Mouse (Mus musculus): ENCODE measurements around the gene Lig4. TPM values are rescaled to one million over a fixed set of nuclear protein-coding genes. Genes with fewer than 3 reads are reported as not detected.

Lig4 gene
- polyA plus RNA-seq, 1 experiment from 2014 or later: 2.8 TPM

- no peak overlapping the region for H3K4me2 ChIP-seq (replicated peaks; ENCODE audit: low read depth)
- H3K4me3 ChIP-seq (ENCODE audit: low read depth, low read length): no peak overlapping the region
- H3K27me3 ChIP-seq (ENCODE audit: control insufficient read depth, insufficient read depth, low read length): no peaks in the 10 kb centered on the region
- H3K4me1 ChIP-seq (replicated peaks; ENCODE audit: control insufficient read depth, insufficient read depth): no peaks in the 10 kb centered on the region
- TF ChIP-seq CTCF (IDR thresholded peaks at IDR 0.05; ENCODE audit: low read depth): no peak
- no peak for TF ChIP-seq EP300 (optimal IDR thresholded peaks at IDR 0.05)
- no peak overlapping the region for H3K27ac ChIP-seq (replicated peaks)
- WGBS: 51% methylated on average over 10 of the region's 10 CpGs
- DNase-seq (ENCODE audit: low spot score): no peak
- H3K9me3 ChIP-seq (ENCODE audit: control insufficient read depth, low read length): no peaks in the 10 kb centered on the region
- H3K9ac ChIP-seq (ENCODE audit: low read length): no peak overlapping the region
- ATAC-seq (ENCODE audit: low FRiP score, low TSS enrichment): no peak
- H3K36me3 ChIP-seq (ENCODE audit: control insufficient read depth, insufficient read depth, low read length): no peaks in the 10 kb centered on the region
Observed at GRCm38 (mm10) chr8:9949134-9949890, 28.2 kb downstream of the Lig4 start.

- WGBS: 64% methylated on average over 7 of the region's 7 CpGs
- Histone ChIP-seq H3K36me3 (ENCODE audit: control insufficient read depth, insufficient read depth, low read length) (no peaks in the 10 kb centered on the region), H3K27ac (replicated peaks) (0 out of 2 replicates have a peak overlapping the region, but pooled peaks have one; percentile 14), H3K27me3 (ENCODE audit: control insufficient read depth, insufficient read depth, low read length) (no peaks in the 10 kb centered on the region), H3K9ac (ENCODE audit: low read length) (no peak overlapping the region), H3K9me3 (ENCODE audit: control insufficient read depth, low read length) (no peaks in the 10 kb centered on the region), H3K4me1 (replicated peaks; ENCODE audit: control insufficient read depth, insufficient read depth) (no peaks in the 10 kb centered on the region), H3K4me3 (ENCODE audit: low read depth, low read length) (no peak overlapping the region), H3K4me2 (replicated peaks; ENCODE audit: low read depth) (no peak overlapping the region)
- ATAC-seq (ENCODE audit: low FRiP score, low TSS enrichment): no peak
- no peak for DNase-seq (ENCODE audit: low spot score)
- TF ChIP-seq EP300 (optimal IDR thresholded peaks at IDR 0.05) (no peak), CTCF (IDR thresholded peaks at IDR 0.05; ENCODE audit: low read depth) (no peak)
Observed at GRCm38 (mm10) chr8:9935574-9935973, 41.9 kb downstream of the Lig4 start.

GRCm38 (mm10) chr8:9934891-9935565 is 42.5 kb downstream of the Lig4 start:
- DNase-seq (ENCODE audit: low spot score) (peak; percentile 74), ATAC-seq (ENCODE audit: low FRiP score, low TSS enrichment) (peak; percentile 100)
- Histone ChIP-seq H3K4me2 (replicated peaks; ENCODE audit: low read depth) (no peak overlapping the region), H3K9me3 (ENCODE audit: control insufficient read depth, low read length) (no peaks in the 10 kb centered on the region), H3K36me3 (ENCODE audit: control insufficient read depth, insufficient read depth, low read length) (no peaks in the 10 kb centered on the region), H3K4me1 (replicated peaks; ENCODE audit: control insufficient read depth, insufficient read depth) (no peaks in the 10 kb centered on the region), H3K9ac (ENCODE audit: low read length) (no peak overlapping the region), H3K27me3 (ENCODE audit: control insufficient read depth, insufficient read depth, low read length) (no peaks in the 10 kb centered on the region), H3K27ac (replicated peaks) (no peak overlapping the region), H3K4me3 (ENCODE audit: low read depth, low read length) (no peak overlapping the region)
- TF ChIP-seq EP300 (optimal IDR thresholded peaks at IDR 0.05): no peak
- peak; percentile 92 for TF ChIP-seq CTCF (IDR thresholded peaks at IDR 0.05; ENCODE audit: low read depth)
- 17% methylated on average over 10 of the region's 10 CpGs for WGBS

DNA sequence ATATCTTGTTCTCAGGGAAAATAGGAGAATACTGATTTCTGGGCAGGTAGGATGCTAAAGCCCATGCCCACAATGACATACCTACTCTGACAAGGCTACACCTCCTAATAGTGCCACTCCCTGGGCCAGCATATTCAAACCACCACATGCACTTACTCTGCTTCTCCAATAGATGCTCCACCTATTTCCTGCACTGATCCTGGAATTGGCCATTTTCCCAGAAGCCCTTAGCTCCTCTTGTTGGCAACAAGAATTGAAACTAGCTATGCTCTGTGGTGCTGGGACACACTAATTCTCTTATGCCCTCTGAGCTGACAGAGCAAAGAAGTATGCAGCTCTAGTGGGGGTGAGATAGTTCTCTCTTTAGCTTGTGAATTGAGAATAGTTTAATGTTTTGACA is 44.8 kb downstream of the Lig4 start:
- H3K36me3 ChIP-seq (ENCODE audit: control insufficient read depth, insufficient read depth, low read length): no peaks in the 10 kb centered on the region
- no peak overlapping the region for H3K4me2 ChIP-seq (replicated peaks; ENCODE audit: low read depth)
- H3K9me3 ChIP-seq (ENCODE audit: control insufficient read depth, low read length): no peaks in the 10 kb centered on the region
- no peak for DNase-seq (ENCODE audit: low spot score)
- H3K9ac ChIP-seq (ENCODE audit: low read length): no peak overlapping the region
- no peak overlapping the region for H3K27ac ChIP-seq (replicated peaks)
- H3K27me3 ChIP-seq (ENCODE audit: control insufficient read depth, insufficient read depth, low read length): no peaks in the 10 kb centered on the region
- H3K4me3 ChIP-seq (ENCODE audit: low read depth, low read length): no peak overlapping the region
- no peak for ATAC-seq (ENCODE audit: low FRiP score, low TSS enrichment)
- TF ChIP-seq EP300 (optimal IDR thresholded peaks at IDR 0.05): no peak
- no peak for TF ChIP-seq CTCF (IDR thresholded peaks at IDR 0.05; ENCODE audit: low read depth)
- no peaks in the 10 kb centered on the region for H3K4me1 ChIP-seq (replicated peaks; ENCODE audit: control insufficient read depth, insufficient read depth)

DNA sequence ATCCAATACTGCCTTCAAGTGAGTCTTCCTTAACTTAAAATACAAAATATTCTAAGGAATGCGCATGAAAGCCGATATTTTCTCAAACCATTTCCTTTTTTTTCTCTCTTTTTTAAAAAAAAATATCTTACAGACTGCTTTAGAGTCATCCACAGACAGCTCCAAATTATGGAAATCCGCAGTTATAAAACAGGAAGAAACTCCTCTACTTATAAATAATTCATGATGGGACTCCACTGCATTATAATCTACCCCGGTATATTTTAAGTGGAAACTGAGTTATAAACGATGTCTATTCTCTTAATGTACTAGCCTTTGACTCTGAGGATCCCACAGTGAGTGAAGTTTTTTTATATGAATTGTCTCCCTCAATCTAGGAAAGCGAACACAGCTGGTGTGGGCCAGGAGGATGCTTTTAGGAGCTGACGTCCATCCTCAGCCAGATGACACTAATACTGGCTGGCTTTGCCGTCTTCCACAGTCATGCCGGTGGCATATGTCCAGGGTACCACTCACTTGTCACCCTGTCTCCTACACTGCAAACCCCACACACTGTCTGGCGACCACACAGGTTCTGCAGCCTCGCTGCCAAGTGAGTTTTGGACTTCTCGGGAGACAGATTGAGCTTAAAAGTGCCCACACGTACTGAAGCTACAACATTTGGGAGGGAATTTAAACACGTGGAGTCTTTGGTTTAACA is 47.6 kb downstream of the Lig4 start:
- WGBS: 62% methylated on average over 14 of the region's 14 CpGs
- no peak overlapping the region for H3K9ac ChIP-seq (ENCODE audit: low read length)
- no peak for DNase-seq (ENCODE audit: low spot score)
- H3K4me3 ChIP-seq (ENCODE audit: low read depth, low read length): no peak overlapping the region
- H3K4me2 ChIP-seq (replicated peaks; ENCODE audit: low read depth): no peak overlapping the region
- H3K27ac ChIP-seq (replicated peaks): no peak overlapping the region
- H3K27me3 ChIP-seq (ENCODE audit: control insufficient read depth, insufficient read depth, low read length): no peaks in the 10 kb centered on the region
- no peaks in the 10 kb centered on the region for H3K9me3 ChIP-seq (ENCODE audit: control insufficient read depth, low read length)
- no peak for TF ChIP-seq CTCF (IDR thresholded peaks at IDR 0.05; ENCODE audit: low read depth)
- TF ChIP-seq EP300 (optimal IDR thresholded peaks at IDR 0.05): no peak
- ATAC-seq (ENCODE audit: low FRiP score, low TSS enrichment): no peak
- H3K4me1 ChIP-seq (replicated peaks; ENCODE audit: control insufficient read depth, insufficient read depth): no peaks in the 10 kb centered on the region
- H3K36me3 ChIP-seq (ENCODE audit: control insufficient read depth, insufficient read depth, low read length): no peaks in the 10 kb centered on the region

Other genes starting within 250 kb of the Lig4 start
- 0.93 and 1.0 TPM in 2 replicates for gene Fam155a, start 206.5 kb downstream of the Lig4 start, polyA plus RNA-seq (2015; fragmentation: Nextera tagmentation; extraction: Ambion mirVana)
- not detected in 2 replicates for gene Gm10217, start 113.4 kb downstream of the Lig4 start, polyA plus RNA-seq (2015; fragmentation: Nextera tagmentation; extraction: Ambion mirVana)
- gene Abhd13, start within 50 bp of the Lig4 start, polyA plus RNA-seq (2015; fragmentation: Nextera tagmentation; extraction: Ambion mirVana): 13.0 and 13.2 TPM in 2 replicates
- gene Tnfsf13b, start 28.8 kb upstream of the Lig4 start, polyA plus RNA-seq (2015; fragmentation: Nextera tagmentation; extraction: Ambion mirVana): 0.24 and 0.25 TPM in 2 replicates
- 1.5 and 1.7 TPM in 2 replicates for gene Myo16, start 176.2 kb upstream of the Lig4 start, polyA plus RNA-seq (2015; fragmentation: Nextera tagmentation; extraction: Ambion mirVana)

Measured in stomach, postnatal 0 days (tissue).